Mouse (Mus musculus) midbrain, postnatal 0 days (tissue): ENCODE results near the gene Sgms2. TPM values are rescaled to one million over a fixed set of nuclear protein-coding genes. Genes with fewer than 3 reads are reported as not detected.

Source experiments
- ATAC-seq: fragments of 200-750 bp; cut with Nextera tagmentation; 2 replicates; pipeline ENCODE4 v1.8.0; 2017; ENCODE audit warnings: moderate number of reproducible peaks, mild to moderate bottlenecking, moderate TSS enrichment, moderate library complexity; ENCODE audit not compliant: low FRiP score
- DNase-seq: peaks from one replicate; pipeline ENCODE4 v3.0.0-alpha.2; 2015; ENCODE audit warnings: low spot score
- H3K27ac ChIP-seq: fragments of 300-500 bp; sonication (generic); 2 replicates; pipeline ENCODE4 v1.5.1; 2014; ENCODE audit warnings: low read depth, mild to moderate bottlenecking, low read length, mixed read lengths
- H3K27me3 ChIP-seq: fragments of 300-500 bp; sonication (generic); 2 replicates; pipeline ENCODE4 v1.6.1; 2014; ENCODE audit warnings: low read length, control low read depth, mixed read lengths; ENCODE audit not compliant: insufficient read depth
- H3K36me3 ChIP-seq: fragments of 300-500 bp; sonication (generic); 2 replicates; pipeline ENCODE4 v1.6.1; 2014; ENCODE audit warnings: low read length, control low read depth, mixed read lengths; ENCODE audit not compliant: insufficient read depth
- H3K4me1 ChIP-seq: fragments of 300-500 bp; sonication (generic); 2 replicates; pipeline ENCODE4 v1.6.1; 2014; ENCODE audit warnings: mild to moderate bottlenecking, control low read depth, antibody characterized with exemption, low read length, mixed read lengths; ENCODE audit not compliant: insufficient read depth
- H3K4me2 ChIP-seq: fragments of 300-500 bp; sonication (generic); 2 replicates; pipeline ENCODE4 v1.6.1; 2014; ENCODE audit warnings: low read depth, mild to moderate bottlenecking, low read length, mixed read lengths; ENCODE audit not compliant: poor library complexity, severe bottlenecking
- H3K4me3 ChIP-seq: fragments of 300-500 bp; sonication (generic); 2 replicates; pipeline ENCODE4 v1.5.1; 2014; ENCODE audit warnings: low read depth, mild to moderate bottlenecking, low read length, moderate library complexity
- H3K9ac ChIP-seq: fragments of 300-500 bp; sonication (generic); replicated peaks from 2 replicates; pipeline ENCODE4 v1.6.1; 2014; ENCODE audit warnings: mild to moderate bottlenecking, low read length, moderate library complexity, mixed read lengths; ENCODE audit not compliant: poor library complexity, severe bottlenecking
- H3K9me3 ChIP-seq: fragments of 300-500 bp; sonication (generic); 2 replicates; pipeline ENCODE4 v1.6.1; 2016; ENCODE audit warnings: low read length, control low read depth
- CTCF ChIP-seq: IDR thresholded peaks from 2 replicates; pipeline ENCODE4 v1.5.1; 2016; ENCODE audit warnings: antibody characterized with exemption, mild to moderate bottlenecking
- WGBS: fragments of 180-500 bp; shearing (Covaris S2); extraction: QIAGEN DNeasy Blood & Tissue Kit; methylation state at CpG from one replicate; pipeline ENCODE4 v1.1.7; 2014; 5-methylcytosine and 5-hydroxymethylcytosine counted together
- polyA plus RNA-seq: library from polyadenylated mRNA; unstranded; fragments of >200 nt; fragmentation: Nextera tagmentation; extraction: Ambion mirVana; gene quantifications from 2 replicates; pipeline ENCODE4 v1.2.1, GENCODE M21; 2015
- total RNA-seq: library from RNA; depleted of rRNA; stranded (reverse); fragments of >200 nt; gene quantifications from 2 replicates; pipeline ENCODE4 v1.2.3, GENCODE M21; 2014; rRNA removed

Sgms2 gene
- total and polyA plus RNA-seq, 2 experiments from 2014 or later = 1.9 to 10.6 TPM

DNA sequence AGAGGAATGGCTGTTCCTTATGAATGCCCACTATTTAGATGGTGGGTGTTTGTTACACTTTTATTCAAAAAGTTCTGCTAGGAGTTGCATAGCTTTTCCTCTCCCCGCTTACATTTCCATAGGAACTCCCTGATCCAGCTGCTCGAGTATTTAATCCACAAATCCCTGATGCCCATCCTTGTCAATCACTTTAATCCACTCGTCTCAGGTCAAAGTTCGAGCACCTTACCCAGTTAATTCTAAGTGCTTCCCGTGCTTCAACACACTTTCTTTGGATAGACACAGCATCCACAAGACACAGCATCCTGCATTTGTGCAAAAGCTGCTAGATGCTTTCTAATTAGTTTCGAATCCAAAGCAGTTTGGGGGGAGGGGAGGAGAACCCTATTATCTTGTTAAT, 220.8 kb downstream of the Sgms2 start:
- Histone ChIP-seq H3K4me1 (0 out of 2 replicates have a peak, but pooled peaks cover 5% of the 10 kb centered on the region), H3K9me3 (no peaks in the 10 kb centered on the region), H3K4me2 (0 out of 2 replicates have a peak overlapping the region, but pooled peaks have one; percentile 85), H3K4me3 (no peak overlapping the region), H3K9ac (no peak overlapping the region), H3K27ac (no peak overlapping the region), H3K27me3 (no peaks in the 10 kb centered on the region), H3K36me3 (no peaks in the 10 kb centered on the region)
- DNase-seq (no peak), ATAC-seq (no peak)
- WGBS = 20% methylated on average over 6 of the region's 6 CpGs
- no peak for TF ChIP-seq CTCF

Other genes with a start within 250 kb of the Sgms2 start
- 18.9 and 21.5 TPM in 2 replicates for gene Hadh, start 219.3 kb downstream of the Sgms2 start, total RNA-seq
- gene Hadh, start 219.3 kb downstream of the Sgms2 start, polyA plus RNA-seq = 32.2 and 35.1 TPM in 2 replicates
- gene Cyp2u1, start 188.2 kb downstream of the Sgms2 start, total RNA-seq = 15.2 and 17.6 TPM in 2 replicates
- 14.0 and 14.3 TPM in 2 replicates for gene Cyp2u1, start 188.2 kb downstream of the Sgms2 start, polyA plus RNA-seq
- gene Papss1, start 73.4 kb upstream of the Sgms2 start, total RNA-seq = 129 and 133 TPM in 2 replicates
- gene Papss1, start 73.4 kb upstream of the Sgms2 start, polyA plus RNA-seq = 107 and 111 TPM in 2 replicates